Mouse (Mus musculus) ZHBTc4 (cell line): ENCODE measurements at regions not wholly inside any gene's neighbourhood (a gene's known extent, or its start where the extent isn't known, plus 50 kb on each side); places are given as distances from the start of the nearest gene placed in this dataset.

ENCODE experiments used
- DNase-seq: peaks from one replicate; pipeline ENCODE4 v3.0.0-alpha.2; 2011; ENCODE audit warnings: low read depth, low spot score

DNA sequence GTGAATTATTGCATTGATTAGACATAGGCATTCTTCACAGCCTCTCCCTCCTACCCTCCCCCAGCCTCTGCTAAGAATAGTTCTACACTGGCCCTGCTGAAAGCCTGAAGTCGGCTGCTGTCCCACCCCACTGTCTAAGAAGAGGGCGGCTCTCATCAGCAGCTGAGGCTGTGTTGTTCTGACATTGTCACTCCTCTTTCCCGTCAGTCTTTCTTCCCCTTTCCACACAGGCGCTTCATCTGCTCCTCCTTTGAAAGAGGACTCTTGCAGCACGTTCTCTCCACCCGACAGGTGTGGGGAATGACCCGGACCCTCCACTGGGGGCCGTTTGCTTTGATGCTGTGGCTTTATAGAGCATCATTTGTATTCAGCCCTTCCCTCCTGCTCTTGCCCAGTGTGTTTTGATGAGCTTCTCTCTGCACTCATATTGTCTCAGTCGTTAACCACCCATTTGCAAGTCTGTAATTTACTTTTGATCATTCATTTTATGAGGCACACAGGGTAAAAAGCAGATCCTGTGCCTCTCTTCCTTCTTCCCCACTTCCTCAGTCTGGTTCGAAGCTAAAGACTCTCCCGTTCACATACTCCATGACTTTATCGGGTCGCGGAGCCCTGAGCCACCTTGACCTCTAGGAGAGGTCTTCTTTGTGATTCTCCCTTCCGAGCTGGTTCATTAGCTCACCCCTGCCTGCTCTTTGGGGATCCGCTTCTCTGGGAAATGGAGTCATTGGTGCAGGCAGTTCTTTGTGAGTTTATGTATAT lies 142.2 kb upstream of the Snx19 start:
- peak; percentile 83 for DNase-seq

DNA sequence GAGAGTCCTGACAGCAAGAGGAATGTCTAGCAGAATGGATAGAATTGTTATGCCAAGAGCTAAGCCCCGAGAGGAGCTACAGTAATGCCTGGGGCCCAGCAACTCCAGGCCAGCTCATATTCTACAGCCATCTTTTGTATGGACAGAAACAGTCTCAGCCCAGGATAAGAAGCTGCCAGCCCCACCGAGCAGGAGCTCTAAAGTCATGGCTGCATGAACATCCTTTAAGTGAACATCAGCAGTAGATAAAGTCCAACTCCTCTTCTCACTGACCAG lies 141.6 kb upstream of the Snx19 start:
- no peak for DNase-seq

DNA sequence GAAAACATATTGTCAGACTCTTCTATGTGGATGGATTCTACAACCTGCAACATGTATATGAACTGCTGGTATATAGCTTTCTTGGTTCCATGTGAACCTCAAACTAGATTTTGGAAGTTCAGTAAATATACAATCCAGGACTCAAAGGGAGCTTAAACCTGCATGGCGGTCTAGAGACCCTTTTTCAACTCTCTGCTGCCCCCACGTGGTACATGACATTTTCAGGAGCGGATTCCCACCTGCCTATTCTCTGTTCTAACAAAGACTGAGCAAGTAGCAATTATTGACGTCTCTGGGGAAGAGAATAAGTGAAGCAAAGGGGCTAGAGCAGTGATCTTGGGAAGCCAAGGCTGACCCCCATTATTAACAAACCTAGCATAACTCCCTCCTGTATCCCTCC lies 127.1 kb upstream of the Snx19 start:
- DNase-seq, result peak; percentile 76

DNA sequence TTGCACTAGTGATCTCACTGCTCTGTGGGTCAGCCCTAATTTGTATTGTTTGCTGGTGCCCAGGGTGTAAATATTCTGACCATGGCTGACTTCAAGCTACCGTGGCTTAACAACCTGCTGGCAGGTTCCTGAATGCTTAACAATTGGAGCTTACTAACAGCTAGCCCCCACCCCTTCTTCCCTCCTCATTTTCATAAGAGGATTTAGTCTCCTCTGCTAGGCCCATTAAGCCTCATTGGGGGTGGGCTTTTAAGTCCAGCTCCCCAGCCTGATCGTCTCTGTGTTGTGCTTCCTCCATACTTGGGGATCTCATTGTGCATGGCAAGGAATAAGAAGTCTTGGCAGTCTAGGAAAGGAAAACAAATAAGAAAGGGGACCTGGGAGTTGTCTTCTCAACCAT lies 118.6 kb upstream of the Snx19 start:
- DNase-seq, result no peak

DNA sequence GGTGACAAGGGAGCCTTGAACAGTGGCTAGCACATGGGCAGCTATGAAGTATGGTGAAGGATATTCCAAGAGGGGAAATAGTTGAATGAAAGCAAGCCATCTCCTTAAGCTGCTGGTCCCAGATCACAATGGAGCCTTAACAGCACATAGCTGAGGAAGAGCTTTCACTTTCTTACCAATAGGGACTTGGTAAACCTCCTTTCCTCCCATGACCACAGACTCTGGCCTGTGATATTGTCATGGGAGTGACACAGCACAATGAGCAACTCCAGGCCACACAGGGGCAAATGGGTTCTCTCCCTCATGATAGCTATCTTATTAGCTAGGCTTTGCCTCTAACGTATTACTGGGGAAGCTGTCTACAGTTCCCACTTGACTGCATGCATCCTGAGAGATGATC lies 113.5 kb upstream of the Snx19 start:
- no peak for DNase-seq

DNA sequence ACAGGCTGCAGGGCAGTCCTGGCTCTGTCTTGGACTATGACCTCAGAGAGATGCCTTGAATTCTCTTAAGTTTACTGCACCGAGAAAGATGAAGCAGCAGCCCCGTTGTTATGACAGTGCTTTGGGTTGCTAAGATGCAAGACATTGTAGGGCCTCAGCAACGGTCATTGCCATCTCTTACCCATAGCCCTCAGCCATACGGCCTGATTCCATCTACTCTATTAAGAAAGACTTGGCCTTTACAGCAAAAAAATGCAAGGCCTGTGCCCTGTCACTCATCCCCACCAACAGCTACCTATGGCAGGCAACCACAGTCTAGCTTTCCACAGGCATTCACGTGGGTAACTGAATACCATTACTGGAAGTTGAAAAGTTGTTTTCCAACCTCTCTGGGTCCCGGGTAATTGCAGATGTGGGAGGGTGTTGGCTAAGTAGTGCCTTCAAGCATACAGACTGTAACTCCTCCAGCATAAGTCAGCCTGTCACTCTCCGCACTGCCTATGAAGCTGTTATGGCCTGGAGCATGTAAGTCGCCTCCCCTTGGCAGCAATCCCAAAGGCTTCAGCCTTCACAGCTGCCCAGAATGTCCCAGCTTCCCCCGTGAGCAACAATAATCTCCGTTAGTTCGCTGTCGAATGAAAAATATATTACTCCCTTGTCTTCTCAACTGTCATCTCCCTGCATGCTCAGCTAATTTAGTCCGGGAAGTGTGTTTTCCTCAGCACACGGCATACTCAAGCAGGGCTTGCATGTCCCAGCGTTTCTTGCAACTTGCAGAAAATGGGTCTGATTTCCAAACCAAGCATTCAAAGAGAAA lies 112.3 kb upstream of the Snx19 start:
- DNase-seq, result no peak

DNA sequence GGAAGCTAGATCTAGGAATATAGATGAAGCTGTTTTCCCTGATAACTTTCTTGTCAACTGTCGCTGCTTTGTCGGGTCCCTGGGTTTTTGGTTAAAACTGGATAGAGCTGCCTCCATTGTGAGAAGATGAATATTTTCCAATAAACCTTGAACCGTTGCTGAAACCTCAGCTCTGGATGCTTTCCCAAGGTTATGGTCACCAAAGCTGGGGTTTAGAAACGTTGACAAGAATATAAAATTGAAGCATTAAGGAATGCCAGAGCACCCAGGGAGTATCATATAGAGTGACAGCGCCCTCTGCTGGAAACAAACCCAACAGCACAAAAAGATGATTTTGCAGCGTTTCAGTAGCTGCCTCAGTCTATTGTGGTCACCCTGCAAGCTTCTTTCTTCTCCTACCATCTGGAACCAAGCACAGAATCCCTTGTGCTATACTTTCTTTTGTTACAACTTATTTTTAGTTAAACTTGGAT lies 111.7 kb upstream of the Snx19 start:
- peak; percentile 41 for DNase-seq

DNA sequence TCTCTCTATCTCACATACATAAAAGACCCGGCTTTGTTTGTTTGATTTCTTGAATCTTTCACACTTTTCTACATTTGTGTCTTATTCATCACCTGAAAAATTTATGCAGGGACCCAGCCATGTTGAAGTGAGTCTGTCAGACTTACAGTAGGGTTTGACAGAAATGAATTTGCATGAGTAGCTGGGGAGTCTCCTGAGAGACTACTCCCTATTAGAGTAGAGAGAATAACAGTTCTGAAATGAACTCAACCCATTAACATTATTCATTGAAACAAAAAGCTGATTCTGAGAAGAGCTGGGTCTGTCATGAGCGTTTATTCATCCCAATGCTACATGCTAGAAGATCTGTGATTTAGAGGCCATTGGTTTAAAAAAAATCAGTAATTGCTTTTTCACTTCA lies 82.0 kb upstream of the Snx19 start:
- DNase-seq, result no peak

DNA sequence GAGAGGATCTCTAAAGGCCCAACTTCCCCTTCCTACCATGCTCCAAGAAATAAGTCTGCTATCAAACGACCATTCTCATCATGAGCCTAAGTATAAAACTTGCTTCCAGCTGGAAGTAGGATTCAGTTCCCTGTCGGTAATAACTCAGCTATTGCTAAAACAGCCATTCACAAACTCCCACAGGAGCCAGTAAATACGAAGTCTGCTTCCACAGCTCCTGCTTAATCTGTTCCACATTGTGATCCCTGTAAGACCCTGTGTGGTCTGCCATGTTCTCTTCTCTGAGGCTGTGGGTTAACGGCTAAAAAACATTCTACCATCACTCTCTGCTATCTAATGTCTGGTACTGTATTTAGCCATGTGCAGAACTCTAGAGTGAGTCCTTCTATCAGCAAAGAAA lies 72.9 kb upstream of the Snx19 start:
- DNase-seq, result no peak

DNA sequence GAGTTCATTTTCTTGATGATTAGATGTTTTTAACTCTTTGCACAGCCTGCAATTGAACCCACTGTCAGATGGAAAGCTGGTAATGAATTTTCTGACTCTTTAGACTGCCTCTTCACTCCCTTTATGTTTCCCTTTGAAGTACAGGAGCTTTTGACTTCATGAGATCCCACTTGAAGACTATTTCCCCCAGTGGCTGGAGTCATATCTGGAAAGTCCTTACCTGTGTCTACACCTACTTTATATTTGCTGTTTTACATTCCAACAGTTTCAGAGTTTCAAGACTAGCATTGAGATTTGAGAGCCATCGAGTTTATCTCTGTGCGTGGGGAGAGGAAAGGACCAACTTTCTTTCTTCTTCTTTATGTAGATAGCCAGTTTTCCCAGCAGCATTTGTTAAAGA lies 71.3 kb upstream of the Snx19 start:
- DNase-seq, result no peak

DNA sequence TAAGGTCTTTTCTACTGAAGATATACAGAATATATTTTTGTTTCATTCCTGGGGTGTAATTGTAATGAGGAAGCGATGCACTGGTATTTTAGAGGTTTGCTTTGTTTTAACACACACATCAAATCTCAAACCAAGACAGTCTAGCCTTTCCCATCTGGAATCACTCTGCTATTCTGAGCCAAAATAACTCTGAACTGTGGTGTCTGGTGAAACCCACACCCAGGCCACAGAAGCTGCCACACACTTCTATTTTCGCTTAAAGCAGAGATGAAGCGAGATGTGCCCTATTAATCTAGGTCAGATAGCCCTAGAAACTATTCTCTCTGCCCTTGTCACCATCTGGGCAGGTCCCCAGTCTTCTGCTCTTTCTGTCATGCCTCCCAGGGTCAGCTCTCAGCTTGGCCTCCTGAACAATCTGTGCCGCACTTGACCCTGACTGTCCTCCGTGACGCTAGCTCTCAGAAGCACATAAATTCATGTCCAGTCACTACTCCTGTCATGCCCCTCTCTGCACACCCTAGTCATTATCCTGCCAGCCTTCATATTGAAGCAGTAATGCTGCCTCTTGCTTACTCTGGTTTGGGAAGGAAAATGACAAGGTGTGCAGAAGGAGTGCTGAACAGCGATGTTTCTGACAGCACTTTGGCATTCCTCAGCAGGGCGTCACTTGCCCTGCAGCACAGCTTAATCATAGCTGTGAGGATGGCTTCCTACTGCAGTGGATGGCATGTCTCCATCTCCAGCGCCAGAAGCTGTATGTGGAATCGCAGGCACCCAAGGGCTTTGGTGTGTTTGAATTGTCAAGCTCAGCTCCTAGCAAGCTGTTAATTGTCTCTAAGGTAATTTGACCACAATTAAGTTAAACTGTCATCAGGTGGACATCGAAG lies 57.1 kb upstream of the Snx19 start:
- peak; percentile 2 for DNase-seq

DNA sequence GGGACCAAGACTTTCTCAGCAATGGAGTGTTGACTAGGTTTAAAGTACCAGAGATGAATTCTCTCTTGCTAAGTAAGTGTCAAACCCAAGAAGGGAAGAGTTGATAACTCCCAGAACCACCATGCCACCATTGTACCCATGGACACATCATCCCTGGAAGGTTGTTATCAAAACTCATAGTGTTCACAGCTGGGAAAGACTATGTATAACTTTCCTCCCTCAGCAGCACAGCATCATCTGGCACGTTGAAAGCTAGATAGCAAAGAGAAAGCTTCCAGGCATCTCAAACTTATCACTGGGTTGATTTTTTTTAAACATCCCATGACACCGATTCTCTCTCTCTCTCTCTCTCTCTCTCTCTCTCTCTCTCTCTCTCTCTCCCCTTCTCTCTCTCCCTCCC lies 56.1 kb upstream of the Snx19 start:
- no peak for DNase-seq

DNA sequence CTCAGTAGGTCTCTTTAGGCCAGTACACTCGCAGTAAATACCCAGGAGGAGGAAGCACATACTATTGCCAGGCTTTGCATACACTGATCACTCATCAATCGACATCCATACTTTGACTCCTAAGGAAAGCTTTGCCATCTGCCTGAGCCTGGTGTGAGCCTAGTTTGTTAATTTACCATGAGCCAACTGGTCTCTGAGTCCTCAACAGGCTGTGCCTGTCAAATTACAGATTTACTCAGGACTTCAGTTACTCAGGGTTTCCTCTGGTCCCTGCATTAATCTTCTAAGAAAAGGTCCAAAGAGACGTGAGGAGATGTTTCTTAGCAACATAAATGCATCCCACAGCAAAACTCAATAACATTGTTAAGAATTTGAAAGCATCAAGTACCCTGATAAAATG lies 50.0 kb upstream of the Snx19 start:
- no peak for DNase-seq
